Mouse (Mus musculus): ENCODE measurements around the gene Hsp90aa1.

Gene Hsp90aa1

DNA sequence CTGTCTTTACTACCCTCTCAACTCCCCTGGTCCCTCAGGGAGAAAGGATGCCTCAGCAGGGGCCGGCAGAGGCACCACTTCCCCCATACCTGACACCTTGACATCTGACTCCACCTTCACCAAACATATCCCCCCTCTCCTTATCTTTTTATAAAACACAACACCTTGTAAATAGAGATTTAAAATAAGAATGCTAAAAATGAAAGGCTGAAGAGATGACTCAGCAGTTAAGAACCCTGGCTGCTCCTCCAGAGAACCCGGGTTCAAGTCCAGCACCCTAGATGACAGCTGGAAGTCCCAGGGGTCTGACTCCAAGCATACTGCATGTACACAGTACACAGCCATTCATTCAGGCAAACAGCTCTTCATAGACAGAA, 3.4 kb downstream of the Hsp90aa1 start:
- CTCF ChIA-PET, result interaction anchor here (0.6 to 0.9 kb wide), 2 partner anchors 12 to 443 kb away, joined by 3 to 5 read pairs; no protein-coding TSS in a partner anchor

DNA sequence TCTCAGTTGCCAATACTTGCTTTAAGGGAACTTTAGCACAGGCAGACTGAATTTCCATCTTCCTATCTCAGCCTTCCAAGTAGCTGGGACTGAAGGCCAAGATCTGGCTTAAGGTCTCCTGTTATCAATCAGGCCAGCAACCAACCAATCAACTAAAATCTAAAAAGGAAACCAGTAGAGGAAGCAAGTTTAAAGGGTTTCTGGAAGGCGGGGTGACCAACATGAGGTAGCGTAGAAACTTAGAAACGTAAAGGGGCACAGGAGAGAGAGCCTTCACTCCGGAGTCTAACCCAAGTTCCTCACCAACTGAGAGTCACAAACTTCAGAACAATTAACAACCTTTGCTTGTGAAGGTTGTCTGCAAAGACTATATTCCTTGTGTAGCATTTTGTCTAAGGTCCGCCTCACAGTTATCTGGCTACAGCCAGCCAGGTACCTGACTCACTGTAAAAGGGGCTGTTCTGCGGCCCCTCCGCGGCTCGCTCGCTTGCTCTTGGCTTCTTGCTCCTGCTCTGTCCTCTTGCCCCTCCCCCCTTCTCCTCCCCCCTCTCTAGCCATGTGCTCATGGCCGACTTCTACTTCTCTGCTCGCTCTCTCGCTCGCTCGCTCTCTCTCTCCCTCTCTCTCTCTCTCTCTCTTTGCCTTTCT, 3.9 kb downstream of the Hsp90aa1 start:
- CTCF ChIA-PET, result interaction anchor here (0.6 kb wide), 2 partner anchors 307 to 443 kb away, joined by 5 to 6 read pairs; no protein-coding TSS in a partner anchor

DNA sequence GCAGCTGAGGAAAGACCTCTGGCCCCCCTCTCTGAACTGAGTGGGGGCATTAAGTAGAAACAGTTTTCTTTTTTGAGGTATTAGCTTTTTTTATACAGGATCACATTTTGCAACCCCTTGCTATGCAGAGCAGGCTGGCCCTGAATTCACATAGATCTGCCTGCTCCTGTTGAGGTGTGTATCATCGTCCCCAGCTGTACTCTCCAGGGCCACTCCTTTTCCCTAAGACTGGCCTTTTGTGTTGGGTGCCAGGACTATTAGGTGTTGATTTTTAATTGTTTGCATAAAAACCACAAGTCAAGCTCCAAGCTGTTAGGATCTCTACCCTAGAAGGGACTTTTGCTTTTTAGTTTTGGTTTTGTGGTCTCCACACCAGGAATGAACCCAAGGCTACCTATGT, 4.4 kb downstream of the Hsp90aa1 start:
- CTCF ChIA-PET, result interaction anchor here (0.6 kb wide), 1 partner anchor 308 kb away, joined by 6 read pairs; no protein-coding TSS in a partner anchor

DNA sequence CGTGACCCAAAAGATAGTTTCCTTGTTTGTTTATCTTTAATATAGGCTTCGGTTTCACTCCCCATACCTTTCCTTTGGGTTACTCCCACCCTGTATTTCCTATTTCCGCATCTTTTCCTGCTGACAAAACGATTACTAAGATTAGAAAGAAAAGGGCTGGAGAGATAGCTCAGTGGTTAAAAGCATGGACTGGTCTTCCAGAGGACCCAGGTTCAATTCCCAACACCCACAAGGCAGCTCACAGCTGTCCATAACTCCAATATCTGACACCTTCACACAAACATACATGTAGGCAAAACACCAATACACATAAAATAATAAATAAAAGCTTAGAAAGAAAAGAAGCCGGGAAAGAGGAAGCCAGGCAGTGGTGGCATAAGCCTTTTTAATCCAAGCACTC, 5.1 kb downstream of the Hsp90aa1 start:
- CTCF ChIA-PET, result interaction anchor here (1.3 kb wide), 1 partner anchor 146 kb away, joined by 3 read pairs; no protein-coding TSS in a partner anchor

DNA sequence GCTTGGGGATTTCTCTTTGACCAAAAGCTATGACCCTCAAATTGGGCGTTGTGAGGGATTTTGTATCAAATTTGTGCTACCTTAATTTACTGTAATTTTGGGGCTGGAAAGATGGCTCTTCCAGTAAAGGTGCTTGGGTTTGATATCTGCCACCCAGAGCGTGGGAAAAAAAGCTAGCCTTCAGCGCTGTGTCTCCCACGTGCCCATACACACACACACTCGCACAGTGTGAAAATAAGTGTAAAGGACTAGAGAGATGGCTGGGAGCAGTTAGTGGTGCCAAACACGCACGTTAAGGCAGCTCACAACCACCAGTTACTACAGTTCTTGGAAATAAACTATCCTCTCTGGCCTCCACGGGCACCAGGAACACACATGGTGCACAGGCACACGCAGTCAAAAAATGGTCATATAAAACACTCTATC, 5.5 kb downstream of the Hsp90aa1 start:
- CTCF ChIA-PET, result interaction anchor here (1.3 kb wide), 1 partner anchor 146 kb away, joined by 3 read pairs; no protein-coding TSS in a partner anchor

DNA sequence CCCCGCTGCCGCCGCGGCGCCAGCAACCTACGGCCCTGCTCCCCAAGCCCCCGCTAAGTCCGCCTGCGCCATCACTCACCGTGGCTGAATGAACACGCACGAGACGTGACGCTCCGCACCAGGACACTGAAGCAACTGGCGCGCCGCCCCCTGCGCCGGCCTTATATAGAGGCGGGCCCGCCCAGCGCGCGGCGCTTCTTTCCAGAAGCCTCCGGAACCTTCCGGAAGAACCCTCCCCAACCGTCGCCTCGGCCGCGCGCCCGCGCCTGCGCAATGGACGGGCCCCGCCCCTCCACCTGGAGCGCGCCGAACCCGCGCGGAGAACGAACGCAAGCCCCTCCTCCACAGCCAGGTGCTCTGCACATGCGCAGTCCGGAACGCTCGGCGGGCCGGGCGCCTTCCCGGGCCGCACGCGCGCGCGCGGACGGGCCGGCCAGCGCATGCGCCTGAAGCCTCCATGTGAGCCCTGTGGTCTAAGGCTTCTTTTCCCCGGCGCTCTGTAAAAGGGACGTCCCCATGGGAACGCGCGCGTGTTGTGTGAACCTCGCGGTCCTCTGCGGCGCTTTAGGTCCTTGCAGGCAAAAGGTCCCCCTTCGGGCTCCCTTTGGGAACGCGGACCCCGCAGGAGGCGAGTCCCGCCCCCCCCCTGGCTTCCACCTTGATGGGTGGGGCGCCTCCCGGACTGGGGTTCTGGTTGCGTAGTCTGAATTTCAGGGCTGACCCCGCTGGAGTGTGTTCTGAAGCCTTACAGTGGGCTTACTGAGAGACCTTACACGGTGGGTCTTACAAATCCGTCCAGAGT, 6.2 kb downstream of the Hsp90aa1 start:
- CTCF ChIA-PET, result interaction anchor here (0.5 to 1.3 kb wide), 2 partner anchors 85 to 147 kb away, joined by 3 to 5 read pairs; no protein-coding TSS in a partner anchor

DNA sequence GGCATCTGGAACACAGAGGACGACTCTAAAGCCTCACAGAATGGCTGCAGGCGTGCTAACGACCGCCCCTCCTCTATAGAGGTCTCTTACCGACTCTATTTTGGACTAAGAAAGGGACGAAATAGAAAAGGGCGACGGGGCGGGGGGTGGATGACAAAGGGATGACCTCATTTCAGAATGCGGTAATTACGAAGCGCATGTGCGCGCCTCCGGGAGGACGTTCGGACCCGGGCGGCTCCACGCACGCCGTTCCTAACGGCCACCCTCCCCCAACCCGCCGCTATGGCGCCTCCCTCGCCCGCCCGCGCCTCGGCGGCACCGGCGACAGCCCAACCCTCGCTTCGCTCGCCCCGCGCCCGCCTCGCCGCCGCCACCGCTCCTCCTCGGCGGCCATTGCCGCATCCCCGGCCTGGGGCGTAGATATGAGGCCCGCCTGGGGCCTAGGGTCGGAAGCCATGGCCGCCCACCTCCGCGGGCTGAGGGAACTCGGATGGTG, 6.8 kb downstream of the Hsp90aa1 start:
- CTCF ChIA-PET, result no interaction called here

DNA sequence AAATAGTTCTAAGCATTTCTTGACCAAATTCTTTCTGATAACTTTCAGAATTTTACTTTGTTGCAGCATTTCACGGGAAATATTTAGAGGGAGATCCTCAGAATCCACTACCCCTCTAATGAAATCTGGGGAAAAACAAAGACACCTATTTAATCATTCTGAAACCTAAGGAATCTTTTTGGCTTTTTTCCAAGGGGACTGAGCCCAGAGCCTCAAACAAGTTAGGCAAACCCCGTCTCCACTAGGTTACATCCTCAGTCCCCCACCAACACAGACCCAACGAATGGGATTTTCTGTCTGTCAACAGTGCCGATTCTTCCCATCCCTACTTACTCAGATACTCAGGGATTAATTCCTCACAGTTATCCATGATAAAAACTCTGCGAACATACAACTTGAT, 9.2 kb downstream of the Hsp90aa1 start:
- CTCF ChIA-PET, result interaction anchor here (0.6 kb wide), 1 partner anchor 17 kb away, joined by 3 read pairs; no protein-coding TSS in a partner anchor

DNA sequence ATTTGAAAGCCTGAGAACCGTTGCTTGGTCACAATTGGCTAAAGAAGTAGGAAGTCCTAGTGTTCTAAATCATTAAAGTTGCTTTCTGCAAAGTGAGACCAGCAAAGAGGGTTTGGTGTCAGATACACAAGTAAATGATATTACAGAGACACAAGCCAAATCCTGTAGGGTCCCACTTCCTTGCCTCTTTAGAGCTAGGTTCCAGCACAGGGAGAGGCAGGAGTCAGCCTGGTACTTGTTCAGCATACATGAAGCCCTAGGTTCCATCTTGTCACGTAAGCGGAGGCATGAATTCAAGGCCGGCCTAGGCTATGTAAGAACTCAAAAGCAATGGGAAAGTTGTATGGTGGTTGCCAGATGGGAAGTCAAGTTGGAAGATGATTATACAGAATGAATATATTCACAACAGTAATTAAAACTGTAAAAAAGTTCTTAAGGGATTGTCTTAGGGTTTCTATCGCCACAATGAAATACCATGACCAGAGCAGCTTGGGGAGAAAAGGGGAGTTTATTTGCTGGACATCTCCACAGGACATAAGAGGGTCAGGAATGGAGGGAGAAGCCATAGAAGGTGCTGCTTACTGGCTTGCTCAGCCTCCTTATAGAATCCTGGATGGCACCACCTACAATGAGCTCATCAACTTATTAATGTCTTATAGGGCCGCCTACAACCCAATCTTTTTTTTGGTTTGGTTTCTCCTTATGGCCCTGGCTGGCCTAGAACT, 12.4 kb downstream of the Hsp90aa1 start:
- CTCF ChIA-PET, result interaction anchor here (0.6 kb wide), 1 partner anchor 36 kb away, joined by 6 read pairs; no protein-coding TSS in a partner anchor

DNA sequence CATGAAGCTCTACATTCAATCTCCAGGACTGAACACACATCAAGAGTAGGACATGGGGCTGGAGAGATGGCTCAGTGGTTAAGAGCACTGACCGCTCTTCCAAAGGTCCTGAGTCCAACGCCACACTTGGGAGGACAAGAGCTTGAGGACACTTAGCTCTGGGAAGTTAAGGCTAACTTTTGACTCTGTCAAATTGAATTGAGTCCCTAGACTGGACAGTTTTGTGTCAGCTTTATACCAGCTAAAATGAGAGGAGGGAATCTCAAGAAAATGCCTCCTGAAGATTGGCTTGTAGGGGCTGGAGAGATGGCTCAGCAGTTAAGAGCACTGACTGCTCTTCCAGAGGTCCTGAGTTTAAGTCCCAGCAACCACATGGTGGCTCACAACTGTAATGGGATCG, 13.6 kb downstream of the Hsp90aa1 start:
- CTCF ChIA-PET, result interaction anchor here (0.6 kb wide), 1 partner anchor 335 kb away, joined by 5 read pairs; no protein-coding TSS in a partner anchor

DNA sequence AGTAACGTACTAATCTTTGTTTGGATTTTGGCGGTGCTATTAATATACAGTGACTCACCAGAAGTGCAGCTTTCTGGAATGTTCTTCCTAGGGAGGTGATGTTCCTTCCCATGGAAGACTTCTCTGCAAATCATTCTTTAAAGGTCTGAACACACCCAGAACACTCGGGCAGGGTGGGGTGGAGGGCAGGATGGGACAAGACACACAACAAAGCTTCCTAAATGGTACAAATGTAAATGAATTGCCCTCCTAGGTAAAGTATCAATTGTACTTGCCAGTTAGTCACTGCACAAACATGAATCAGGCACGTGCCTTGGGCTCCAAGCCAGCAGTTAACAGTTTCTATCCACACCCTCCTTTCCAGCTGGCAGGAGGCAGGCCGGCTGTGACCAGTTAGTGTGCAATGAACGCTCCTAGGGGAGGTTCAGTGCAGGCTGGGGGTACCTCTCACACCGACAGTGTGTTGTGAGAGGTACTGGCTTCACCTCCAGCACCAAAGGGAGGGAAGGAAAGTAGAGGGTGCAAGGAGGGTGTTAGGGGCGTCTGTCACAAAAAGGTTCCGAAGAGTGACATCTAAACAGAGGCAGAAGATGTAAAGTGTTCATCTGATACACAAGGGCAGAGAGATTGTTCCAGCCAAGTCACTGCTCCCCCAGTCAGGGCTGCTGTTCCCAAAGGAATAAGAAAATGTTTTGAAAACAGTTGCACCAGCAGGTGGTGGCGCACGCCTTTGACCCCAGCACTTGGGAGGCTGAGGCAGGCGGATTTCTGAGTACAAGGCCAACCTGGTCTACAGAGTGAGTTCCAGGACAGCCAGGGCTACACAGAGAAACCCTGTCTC, 14.4 kb downstream of the Hsp90aa1 start:
- CTCF ChIA-PET, result interaction anchor here (0.6 kb wide), 1 partner anchor 336 kb away, joined by 5 read pairs; no protein-coding TSS in a partner anchor

DNA sequence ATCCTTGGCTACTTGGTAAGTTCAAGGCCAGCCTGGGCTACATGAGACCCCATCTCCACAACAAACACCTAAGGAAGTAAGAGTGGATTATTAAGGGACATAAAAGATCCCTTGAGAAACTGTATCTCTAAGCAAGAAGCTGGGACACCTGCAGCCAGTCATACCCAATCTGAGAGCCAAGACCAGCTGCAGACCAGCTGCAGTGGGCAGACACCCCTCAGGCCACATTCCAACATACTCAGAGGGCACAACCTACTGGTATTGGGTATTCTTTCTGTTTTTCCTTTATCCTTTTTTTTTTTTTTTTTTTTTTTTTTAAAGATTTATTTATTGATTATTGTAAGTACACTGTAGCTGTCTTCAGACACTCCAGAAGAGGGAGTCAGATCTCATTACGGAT, 18.9 kb downstream of the Hsp90aa1 start:
- CTCF ChIA-PET, result interaction anchor here (0.6 kb wide), 1 partner anchor 82 kb away, joined by 5 read pairs; no protein-coding TSS in a partner anchor

DNA sequence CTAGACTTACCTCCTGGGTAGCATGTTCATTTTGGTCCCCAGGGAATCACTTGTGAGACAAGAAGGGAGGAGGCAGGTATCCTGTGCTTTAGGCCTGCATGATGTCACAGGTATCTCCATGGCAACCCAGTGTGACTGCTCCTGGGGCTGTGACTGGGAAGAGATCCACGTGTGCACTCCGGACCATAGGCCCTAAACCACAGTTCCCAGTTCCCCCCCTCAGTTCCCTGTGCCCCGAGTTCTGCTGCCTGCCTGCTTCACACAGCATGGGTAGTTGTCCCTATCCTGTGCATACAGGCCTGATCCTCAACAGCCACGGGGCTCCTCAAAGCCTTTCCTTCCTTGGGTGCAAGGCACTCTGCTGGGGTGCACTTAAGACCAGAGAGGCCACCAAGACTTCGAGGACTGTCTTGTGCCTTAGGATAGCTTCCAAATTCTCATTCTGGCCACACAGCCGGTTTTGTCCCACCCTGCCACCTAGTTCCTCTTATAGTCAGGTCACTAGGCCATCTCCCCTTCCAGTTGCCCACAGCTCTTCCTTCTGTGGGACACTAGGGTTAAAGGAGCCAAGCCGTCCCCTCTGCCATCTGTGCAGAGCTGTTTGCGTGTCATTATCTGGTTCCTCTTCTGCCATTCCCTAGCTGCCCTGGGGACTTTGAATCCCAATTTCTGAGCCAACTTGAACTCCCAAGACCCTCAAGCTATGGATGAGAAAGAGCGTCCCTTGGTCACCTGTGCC, 19.8 kb downstream of the Hsp90aa1 start, which contains the start of gene 1700001K19Rik:
Gene 1700001K19Rik (minus strand): TSS at position 59 of the 739 bp plus-strand sequence.
- CTCF ChIA-PET, result no interaction called here

DNA sequence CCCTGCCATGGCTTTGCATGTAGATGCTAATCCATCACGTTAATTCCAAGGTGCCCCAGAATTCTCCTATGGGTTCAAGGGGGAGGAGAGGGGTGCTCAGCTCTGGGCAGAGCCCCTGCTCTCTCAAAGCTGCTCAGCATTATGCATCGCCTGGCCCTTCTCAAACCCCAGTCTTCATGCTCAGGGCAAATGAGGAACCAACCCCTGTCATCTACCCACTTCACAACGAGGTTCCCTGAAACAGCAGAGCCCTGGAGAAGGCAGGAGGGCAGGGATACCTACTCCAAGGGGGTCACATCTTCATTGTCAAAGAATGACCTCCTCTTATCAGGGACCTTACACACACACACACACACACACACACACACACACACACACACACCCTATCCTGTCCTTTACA, 20.6 kb downstream of the Hsp90aa1 start:
- CTCF ChIA-PET, result no interaction called here

DNA sequence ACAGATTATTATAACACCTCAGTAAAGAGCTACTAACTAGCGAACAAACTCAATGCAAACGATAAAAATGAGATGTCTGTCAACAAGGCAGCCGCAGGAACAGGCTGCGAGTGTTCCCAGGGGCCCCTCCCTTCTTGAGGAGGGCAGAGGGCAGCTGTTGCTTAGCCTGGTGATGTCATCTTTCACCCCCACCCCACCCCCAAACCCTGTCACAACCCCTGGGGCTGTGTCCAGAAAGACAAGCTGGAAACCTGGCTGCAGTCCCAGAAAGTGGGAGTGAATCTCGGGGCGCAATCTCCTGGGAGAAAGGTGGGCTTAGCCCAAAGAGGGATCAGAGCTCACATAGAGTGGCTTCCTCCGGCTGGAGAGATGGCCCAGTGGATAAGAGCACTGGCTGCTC, 21.3 kb downstream of the Hsp90aa1 start:
- CTCF ChIA-PET, result no interaction called here

DNA sequence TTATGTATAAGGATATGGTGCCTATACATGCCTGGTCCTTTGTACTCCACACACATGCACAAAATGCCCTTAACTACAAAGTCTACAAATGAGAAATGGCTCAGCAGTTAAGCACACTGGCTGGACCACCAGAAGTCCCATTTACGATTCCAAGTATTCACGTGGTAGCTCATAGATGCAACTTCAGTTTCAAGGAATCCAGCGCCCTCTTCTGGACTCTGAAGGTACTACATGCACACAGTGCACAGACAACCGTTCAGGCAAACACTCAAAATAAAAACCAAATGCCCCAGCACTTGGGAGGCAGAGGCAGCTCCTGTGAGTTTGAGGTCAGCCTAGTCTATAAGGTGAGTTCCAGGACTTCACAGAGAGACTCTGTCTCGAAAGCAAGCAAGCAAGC, 28.3 kb downstream of the Hsp90aa1 start:
- CTCF ChIA-PET, result no interaction called here

DNA sequence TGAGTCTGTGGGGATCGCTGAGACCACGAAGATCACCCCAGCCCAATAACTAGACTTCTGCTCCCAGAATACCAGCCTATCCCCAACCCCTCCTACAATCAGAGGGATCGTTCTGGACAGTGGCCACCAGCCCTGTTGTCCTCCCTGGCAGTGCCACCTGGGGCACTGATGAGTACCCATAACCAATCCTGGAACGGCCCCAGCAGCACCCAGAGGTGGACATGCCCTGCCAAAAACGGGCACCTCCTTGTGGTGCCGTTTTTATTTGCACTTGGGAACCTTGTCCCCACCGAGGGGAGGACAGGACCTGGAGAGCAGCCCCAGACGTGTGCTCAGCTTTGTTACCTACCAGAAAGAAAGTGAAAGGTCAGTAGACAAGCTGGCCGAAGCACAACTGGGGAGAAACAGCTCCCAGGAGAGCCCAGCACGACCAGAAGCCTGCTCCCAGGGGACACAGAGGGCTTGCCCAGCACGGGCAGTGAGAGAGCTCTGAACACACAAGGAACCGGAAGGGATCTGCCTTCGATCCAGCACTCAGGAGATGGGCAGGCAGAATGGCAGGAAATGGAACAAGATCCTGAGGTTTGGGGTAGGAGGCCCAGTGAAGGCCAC, 35.0 kb downstream of the Hsp90aa1 start:
- CTCF ChIA-PET, result interaction anchor here (0.7 kb wide), 1 partner anchor 33 kb away, joined by 7 read pairs; no protein-coding TSS in a partner anchor

DNA sequence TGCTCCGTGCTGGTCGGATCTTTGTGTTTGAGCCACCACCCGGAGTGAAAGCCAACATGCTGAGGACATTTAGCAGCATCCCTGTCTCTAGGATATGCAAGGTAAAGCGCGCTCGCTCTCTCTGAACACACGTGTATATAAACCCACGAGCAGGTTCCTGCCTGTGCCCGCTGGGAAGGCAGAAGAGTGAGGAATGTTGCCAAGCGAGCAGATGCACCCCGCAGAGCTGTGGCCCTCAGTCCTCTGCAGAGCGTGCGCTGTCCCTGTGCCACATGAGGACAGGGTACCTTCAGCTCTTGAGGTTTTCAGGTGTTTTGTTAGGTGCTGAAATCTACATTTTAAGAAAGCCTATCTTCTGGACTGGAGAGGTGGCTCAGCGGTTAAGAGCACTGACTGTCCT, 40.8 kb downstream of the Hsp90aa1 start:
- CTCF ChIA-PET, result no interaction called here

DNA sequence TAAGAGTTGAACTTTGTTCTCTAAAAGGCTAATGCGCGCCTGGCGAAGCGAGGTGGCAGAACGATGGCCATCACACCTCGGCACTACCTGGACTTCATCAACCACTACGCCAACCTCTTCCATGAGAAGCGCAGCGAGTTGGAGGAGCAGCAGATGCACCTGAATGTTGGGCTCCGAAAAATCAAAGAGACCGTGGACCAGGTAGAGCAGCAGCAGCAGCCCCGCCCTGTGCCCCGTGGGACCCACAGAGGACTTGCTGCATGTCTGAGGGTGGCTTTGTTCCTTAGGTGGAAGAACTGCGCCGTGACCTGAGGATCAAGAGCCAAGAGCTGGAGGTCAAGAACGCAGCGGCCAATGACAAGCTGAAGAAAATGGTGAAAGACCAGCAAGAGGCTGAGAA, 51.1 kb downstream of the Hsp90aa1 start:
- CTCF ChIA-PET, result no interaction called here

All from spleen, embryonic (tissue).